In the genomic region with DNA sequence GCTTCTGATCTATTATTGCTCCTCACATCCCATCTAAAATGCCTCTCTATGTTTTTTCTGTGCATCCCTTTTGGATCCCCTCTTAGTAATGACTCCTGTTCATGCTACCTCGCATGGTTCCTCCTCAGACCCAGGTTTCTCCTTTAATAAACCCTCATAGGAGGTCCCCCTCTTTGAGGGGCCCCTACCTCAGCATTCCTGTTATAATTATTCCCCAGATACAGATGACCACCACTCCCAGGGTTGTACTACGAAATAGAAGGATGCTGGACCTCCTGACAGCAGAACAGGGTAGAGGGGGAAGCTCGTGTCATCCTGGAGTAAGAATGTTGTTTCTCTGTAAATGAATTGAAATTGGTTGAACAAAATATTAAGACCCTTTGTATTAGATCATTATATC, we compare ENCODE assay signal across 9 mouse cellular contexts. TPM values are rescaled to one million over a fixed set of nuclear protein-coding genes. Genes with fewer than 3 reads are reported as not detected.
A peak's percentile ranks its signal among the peaks of the same experiment; 100 is the strongest.
DNase-seq lines count a peak whose midpoint lies in the region; ATAC-seq lines count a peak whose summit lies in the region.
"Had no signal": no experiment of that assay in that cellular context is flagged by ENCODE, and none has a peak within 500 bp of the region (broad histone marks: within the 10 kb centered on the region; RNA-seq: fewer than 3 reads in every experiment).

A gene (plus strand): TSS at position 301 of the 400 bp plus-strand sequence.

- no peak for ATAC-seq in lung, embryonic 16.5 days (ENCODE audit: low read depth)
- no peak for ATAC-seq in limb, embryonic 13.5 days (ENCODE audit: low FRiP score, low read depth)
- ATAC-seq in stomach, embryonic 14.5 days (ENCODE audit: insufficient number of reproducible peaks, insufficient read depth, low FRiP score, low read depth) = no peak

- peaks cover 3% of the 10 kb centered on the region; the same call in 1 of the 2 replicates for H3K4me1 ChIP-seq in lung, embryonic 16.5 days (replicated peaks; ENCODE audit: control insufficient read depth, insufficient read depth, low read length)
- peaks cover 4% of the 10 kb centered on the region; the same call in 1 of the 2 replicates for H3K4me1 ChIP-seq in limb, embryonic 13.5 days
- H3K4me1 ChIP-seq in stomach, embryonic 14.5 days (ENCODE audit: control insufficient read depth, insufficient read depth, low read length) = peaks cover 2% of the 10 kb centered on the region; the same call in 1 of the 2 replicates

- peak within 1 kb of the TSS; percentile 83 for H3K4me3 ChIP-seq in lung, embryonic 16.5 days (ENCODE audit: low read length)
- H3K4me3 ChIP-seq in limb, embryonic 13.5 days = peak within 1 kb of the TSS; percentile 76
- H3K4me3 ChIP-seq in stomach, embryonic 14.5 days (ENCODE audit: low read depth, low read length) = peak within 1 kb of the TSS; percentile 56

- WGBS in lung, embryonic 16.5 days = 82% methylated on average over 3 of the region's 3 CpGs
- 85% methylated on average over 3 of the region's 3 CpGs for WGBS in limb, embryonic 13.5 days
- WGBS in stomach, embryonic 14.5 days = 82% methylated on average over 3 of the region's 3 CpGs

- H3K9me3 ChIP-seq in lung, embryonic 16.5 days (ENCODE audit: control insufficient read depth, low read length) = peaks cover 3% of the 10 kb centered on the region
- H3K9me3 ChIP-seq in limb, embryonic 13.5 days = no peaks in the 10 kb centered on the region
- no peaks in the 10 kb centered on the region; the same call in 1 of the 2 replicates for H3K9me3 ChIP-seq in stomach, embryonic 14.5 days (ENCODE audit: control insufficient read depth, low read depth, low read length)

- no peaks in the 10 kb centered on the region for H3K36me3 ChIP-seq in lung, embryonic 16.5 days (ENCODE audit: control insufficient read depth, insufficient read depth, low read length)
- H3K36me3 ChIP-seq in limb, embryonic 13.5 days = peaks cover 15% of the 10 kb centered on the region; the same call in 1 of the 2 replicates
- H3K36me3 ChIP-seq in stomach, embryonic 14.5 days (ENCODE audit: control insufficient read depth, insufficient read depth, low read length) = no peaks in the 10 kb centered on the region

- no peak within 1 kb of the TSS for H3K9ac ChIP-seq in lung, embryonic 16.5 days (ENCODE audit: low read length)
- H3K9ac ChIP-seq in limb, embryonic 13.5 days = no peak within 1 kb of the TSS
- no peak within 1 kb of the TSS for H3K9ac ChIP-seq in stomach, embryonic 14.5 days (replicated peaks; ENCODE audit: low read depth, low read length)

- no peaks in the 10 kb centered on the region for H3K27me3 ChIP-seq in lung, embryonic 16.5 days (ENCODE audit: control insufficient read depth, insufficient read depth, low read depth, low read length)
- H3K27me3 ChIP-seq in limb, embryonic 13.5 days = no peaks in the 10 kb centered on the region
- no peaks in the 10 kb centered on the region for H3K27me3 ChIP-seq in stomach, embryonic 14.5 days (ENCODE audit: control insufficient read depth, insufficient read depth, low read length)

- no peak for DNase-seq in adrenal gland, postnatal 25 days
- DNase-seq in adrenal gland, adult 2 months = no peak
- no peak for DNase-seq in lung, postnatal 36 days
- DNase-seq in spleen, adult 18-20 months = no peak
- DNase-seq in urinary bladder, postnatal 25 days (ENCODE audit: low spot score) = no peak
- DNase-seq: kidney, adult 8-10 months had no signal

- H3K27ac ChIP-seq in lung, embryonic 16.5 days (ENCODE audit: low read length) = no peak within 1 kb of the TSS
- H3K27ac ChIP-seq in limb, embryonic 13.5 days = no peak within 1 kb of the TSS; the same call in 1 of the 2 replicates
- no peak within 1 kb of the TSS for H3K27ac ChIP-seq in stomach, embryonic 14.5 days (ENCODE audit: low read length)

- peak within 1 kb of the TSS; percentile 78 for H3K4me2 ChIP-seq in lung, embryonic 16.5 days (ENCODE audit: low read depth, low read length)
- peak within 1 kb of the TSS; percentile 76 for H3K4me2 ChIP-seq in limb, embryonic 13.5 days (replicated peaks)
- peak within 1 kb of the TSS; percentile 84 for H3K4me2 ChIP-seq in stomach, embryonic 14.5 days (replicated peaks; ENCODE audit: low read depth, low read length)

RNA-seq across cellular contexts. Expression of the gene that starts here (rescaled TPM):
- total RNA-seq in adrenal gland, postnatal 25 days (2021) = 10.0 and 14.8 TPM in 2 replicates
- 1 to 10 TPM; 5.6 to 6.5 TPM for total RNA-seq in adrenal gland, adult 2 months (2021)
- polyA plus RNA-seq in adrenal gland, adult 2 months (2012; rRNA removed) = 2.0 and 4.0 TPM in 2 replicates
- polyA plus RNA-seq in lung, embryonic 16.5 days (2015; fragmentation: Nextera tagmentation; extraction: Ambion mirVana) = 5.3 and 6.0 TPM in 2 replicates
- polyA plus RNA-seq in limb, embryonic 13.5 days (2015; fragmentation: Nextera tagmentation; extraction: Ambion mirVana) = 3.7 and 4.9 TPM in 2 replicates
- polyA plus RNA-seq in stomach, embryonic 14.5 days (2014; fragmentation: Nextera tagmentation; extraction: Ambion mirVana) = 2.7 and 3.7 TPM in 2 replicates
